Mouse (Mus musculus): ENCODE data around the gene Tmem59l.

Tmem59l gene

GRCm38 (mm10) chr8:70460606-70461005 lies 26.6 kb downstream of the Tmem59l start:
- no peak for DNase-seq (ENCODE audit: low spot score in 2 of 2)

- DNase-seq (ENCODE audit: low spot score in 2 of 2), result no peak
Measured at GRCm38 (mm10) chr8:70460199-70460598, 27.0 kb downstream of the Tmem59l start.

DNA sequence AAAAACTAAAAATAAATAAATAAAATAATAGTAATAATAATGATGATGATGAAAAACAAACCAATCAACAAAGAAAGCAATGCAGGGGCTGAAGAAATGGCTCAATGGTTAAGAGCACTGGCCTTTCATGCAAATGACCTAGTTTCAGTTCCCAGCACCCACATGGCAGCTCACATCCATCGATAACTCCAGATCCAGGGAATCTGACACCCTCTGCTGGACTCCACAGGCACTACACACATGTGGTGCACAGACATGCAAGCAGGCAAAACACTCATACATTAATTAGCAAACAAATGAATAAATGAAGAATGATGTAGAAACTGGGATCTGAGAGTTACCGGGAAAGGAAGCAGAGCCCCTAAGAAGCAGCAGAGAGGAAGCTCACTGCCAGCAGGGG lies 27.5 kb downstream of the Tmem59l start:
- no peak for DNase-seq (ENCODE audit: low spot score in 2 of 2)

- DNase-seq (ENCODE audit: low spot score in 2 of 2), result no peak
Measured at GRCm38 (mm10) chr8:70458462-70458861, 28.7 kb downstream of the Tmem59l start.

DNA sequence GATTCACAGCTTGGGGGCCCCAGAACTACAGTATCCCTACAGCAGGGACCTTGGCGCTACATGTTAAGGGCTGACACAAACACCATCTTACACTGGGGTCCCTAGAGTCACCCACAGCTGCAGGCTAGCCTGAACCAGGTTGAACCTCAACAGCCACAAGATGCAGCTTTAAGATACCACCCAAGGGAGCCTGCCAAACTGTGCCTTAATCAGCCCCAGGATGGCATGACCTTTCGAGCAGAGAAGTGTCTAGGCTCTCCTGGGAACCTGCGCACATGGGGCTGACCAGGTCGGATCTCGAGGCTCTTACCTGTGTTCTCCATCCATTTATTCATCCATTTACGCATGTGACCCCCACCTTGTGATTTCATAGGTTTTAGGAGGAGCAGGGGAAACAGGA lies 29.3 kb downstream of the Tmem59l start:
- DNase-seq (ENCODE audit: low spot score in 2 of 2), result no peak

GRCm38 (mm10) chr8:70456996-70457395 lies 30.2 kb downstream of the Tmem59l start:
- no peak for DNase-seq (ENCODE audit: low spot score in 2 of 2)

GRCm38 (mm10) chr8:70453852-70454251 lies 33.3 kb downstream of the Tmem59l start:
- no peak for DNase-seq (ENCODE audit: low spot score in 2 of 2)

DNA sequence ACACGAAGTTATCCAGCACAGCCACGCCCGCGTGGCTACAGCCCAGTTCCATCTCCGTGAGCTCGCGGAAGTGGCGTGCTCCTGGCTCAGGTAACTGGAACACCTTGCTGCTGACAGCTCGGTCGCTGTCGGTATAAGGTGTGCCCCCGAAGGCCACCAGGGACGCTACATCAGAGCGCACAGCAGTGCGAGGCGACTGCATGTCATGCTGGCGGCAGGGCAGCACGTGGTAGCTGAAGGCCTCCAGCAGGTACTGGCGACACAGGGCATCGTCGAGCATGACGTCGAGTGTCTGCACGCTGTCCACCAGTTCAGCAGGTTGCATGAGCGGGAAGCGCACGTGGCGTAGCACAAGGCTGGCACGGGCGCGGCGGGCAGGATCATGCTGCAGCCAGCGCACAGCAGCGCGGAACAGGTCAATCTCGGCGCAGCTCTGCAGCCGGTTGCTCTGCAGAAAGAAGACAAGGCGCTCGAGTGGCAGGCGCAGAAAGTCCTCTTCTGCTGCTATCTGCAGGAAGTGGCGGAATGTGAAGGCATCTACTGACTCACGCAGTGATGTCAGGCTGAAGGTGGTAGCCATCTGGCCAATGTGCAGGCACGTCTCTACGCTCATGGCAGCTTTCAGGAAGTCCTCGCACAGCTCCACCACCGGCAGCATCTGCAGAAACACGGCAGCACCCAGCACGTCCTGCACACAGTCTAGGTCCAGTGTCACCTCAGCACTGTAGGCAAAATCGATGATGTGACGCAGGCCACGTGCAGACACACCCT lies 34.8 kb downstream of the Tmem59l start:
- no peak for DNase-seq (ENCODE audit: low spot score in 2 of 2)

- peak; percentile 84 to 85 for DNase-seq (ENCODE audit: low spot score in 2 of 2)
Measured at GRCm38 (mm10) chr8:70447639-70448420, 39.3 kb downstream of the Tmem59l start.

DNA sequence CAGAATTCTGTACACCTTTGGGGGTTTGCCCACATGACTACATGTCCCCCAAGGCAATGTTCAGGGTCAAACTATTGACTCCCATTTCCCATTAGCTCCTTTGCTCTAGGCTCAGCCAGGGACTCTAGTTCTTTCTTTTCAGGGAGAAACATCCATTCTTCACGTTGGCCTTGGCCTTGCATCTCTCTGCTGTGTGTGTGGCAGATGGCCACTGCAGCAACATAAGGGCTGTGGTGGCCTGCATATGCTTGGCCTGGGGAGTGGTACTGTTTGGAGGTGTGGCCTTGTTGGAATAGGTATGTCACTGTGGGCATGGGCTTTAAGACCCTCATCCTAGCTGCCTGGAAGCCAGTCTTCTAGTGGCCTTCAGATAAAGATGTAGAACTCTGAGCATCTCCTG lies 41.2 kb downstream of the Tmem59l start:
- no peak for DNase-seq (ENCODE audit: low spot score in 2 of 2)

DNA sequence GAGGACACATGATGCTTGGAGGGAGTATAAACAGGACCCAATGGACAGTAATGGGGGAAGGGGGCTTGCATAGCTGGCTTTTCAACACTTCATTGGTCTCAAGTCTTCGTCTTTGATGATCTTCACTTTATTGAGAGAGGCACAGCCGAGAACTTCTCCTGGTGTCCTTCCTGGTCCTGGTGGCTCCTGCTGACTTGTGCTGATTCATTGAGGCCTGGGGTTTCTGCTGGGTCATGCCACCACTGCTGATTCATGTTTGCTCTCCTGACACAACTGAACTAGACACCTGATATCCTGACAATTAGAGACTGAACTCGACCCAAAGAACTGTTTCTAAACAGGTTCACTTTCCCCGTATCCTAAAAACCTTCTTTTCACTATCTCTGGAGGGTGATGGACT lies 43.8 kb downstream of the Tmem59l start:
- DNase-seq (ENCODE audit: low spot score in 2 of 2), result no peak

DNA sequence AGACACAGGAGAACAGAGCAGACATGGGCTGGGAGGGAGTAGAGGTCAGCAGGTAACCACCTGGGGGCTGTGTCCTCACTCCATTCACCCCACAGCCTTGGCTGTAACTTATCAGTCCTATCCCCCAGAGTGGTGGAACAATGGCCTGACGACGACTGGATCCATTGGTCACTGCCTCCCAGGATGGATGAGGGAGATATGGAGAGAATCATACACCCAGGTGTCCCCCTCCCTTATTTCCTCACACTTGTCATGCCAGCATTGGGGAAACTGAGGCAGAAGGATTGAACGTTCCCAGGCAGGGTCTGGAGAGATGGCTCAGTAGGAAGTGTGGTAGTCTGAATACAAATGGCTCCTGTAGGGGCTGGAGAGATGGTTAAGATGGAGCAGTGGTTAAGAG lies 45.6 kb downstream of the Tmem59l start:
- DNase-seq (ENCODE audit: low spot score in 2 of 2), result no peak

DNA sequence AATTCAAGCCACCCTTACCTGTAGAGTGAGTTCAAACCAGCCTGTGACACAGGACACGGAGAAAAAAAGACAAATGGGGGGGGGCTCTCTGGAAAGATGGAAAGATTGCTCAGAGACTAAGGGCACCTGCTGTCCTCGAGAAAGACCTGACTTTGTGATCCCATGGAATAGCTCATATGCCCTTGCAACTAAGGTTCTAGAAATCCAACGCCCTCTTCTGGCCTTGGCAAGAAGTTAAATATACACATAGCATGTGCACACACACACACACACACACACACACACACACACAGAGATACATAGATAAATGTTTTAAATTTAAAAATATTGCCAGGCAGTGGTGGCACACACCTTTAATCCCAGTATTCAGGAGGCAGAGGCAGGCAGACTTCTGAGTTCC lies 46.9 kb downstream of the Tmem59l start:
- DNase-seq (ENCODE audit: low spot score in 2 of 2), result no peak

DNA sequence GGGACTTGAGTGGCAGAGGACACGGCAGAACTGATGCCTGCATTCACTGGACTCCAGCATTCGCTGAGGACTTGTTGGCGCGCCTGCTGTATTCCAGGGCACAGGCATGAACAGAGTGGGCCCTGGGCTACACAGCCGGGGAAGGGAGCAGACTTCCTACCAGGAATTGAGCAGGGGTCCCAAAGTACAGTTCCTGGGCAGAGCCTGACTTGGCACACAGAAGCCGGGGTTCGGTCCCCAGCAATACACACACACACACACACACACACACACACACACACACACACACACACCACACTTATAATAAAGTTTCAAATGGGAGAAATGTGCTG lies 47.3 kb downstream of the Tmem59l start:
- DNase-seq (ENCODE audit: low spot score in 2 of 2), result no peak

DNA sequence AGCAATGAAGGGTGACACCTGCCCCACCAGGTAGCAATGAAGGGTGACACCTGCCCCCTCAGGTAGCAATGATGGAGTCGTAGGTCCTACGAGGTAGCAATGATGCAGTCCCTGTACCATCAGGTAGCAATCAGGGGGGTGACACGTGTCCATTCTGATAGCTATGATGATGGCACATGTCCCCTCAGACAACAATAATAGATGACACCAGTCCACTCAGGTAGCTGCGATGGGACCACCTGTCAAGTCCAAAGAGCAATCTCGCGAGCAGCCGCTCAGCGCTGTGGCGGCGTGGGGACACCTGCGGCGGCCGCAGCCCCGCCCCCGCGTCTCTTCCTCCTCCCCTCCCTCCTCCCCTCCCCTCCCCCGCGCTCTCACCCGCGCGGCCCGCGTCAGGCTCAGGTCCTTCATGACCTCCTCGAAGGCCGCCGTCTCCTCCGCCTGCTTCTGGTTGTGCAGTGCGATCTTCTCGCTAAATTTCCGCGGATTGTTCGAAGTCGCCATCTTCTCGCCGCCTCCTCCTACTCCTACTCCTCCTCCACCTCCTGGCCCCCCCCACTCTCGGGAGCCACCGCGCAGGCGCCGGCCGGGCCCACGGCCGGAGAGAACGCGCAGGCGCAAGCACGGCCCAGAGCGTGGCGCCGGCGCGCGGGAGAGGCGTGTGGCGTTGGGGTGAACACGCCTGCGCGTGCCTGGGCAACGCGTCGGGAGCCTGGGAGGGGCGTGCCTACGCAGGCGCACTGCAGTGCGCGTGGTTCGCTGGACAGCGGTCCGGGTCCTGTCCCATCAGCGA lies 47.9 kb downstream of the Tmem59l start, which contains the start of gene Crtc1:
TSS of gene Crtc1 (minus strand) at position 525 of the 793 bp plus-strand sequence.
- peak; percentile 97 to 98 for DNase-seq (ENCODE audit: low spot score in 2 of 2)

GRCm38 (mm10) chr8:70438423-70438822 lies 48.7 kb downstream of the Tmem59l start:
- DNase-seq (ENCODE audit: low spot score in 2 of 2), result no peak

GRCm38 (mm10) chr8:70435156-70435555 lies 52.0 kb downstream of the Tmem59l start:
- DNase-seq (ENCODE audit: low spot score in 2 of 2), result no peak

Data from right cerebral cortex, postnatal 10 days (tissue).